Mouse (Mus musculus): ENCODE measurements at regions not wholly inside any gene's neighbourhood (a gene's known extent, or its start where the extent isn't known, plus 50 kb on each side); places are given as distances from the start of the nearest gene placed in this dataset.

DNA sequence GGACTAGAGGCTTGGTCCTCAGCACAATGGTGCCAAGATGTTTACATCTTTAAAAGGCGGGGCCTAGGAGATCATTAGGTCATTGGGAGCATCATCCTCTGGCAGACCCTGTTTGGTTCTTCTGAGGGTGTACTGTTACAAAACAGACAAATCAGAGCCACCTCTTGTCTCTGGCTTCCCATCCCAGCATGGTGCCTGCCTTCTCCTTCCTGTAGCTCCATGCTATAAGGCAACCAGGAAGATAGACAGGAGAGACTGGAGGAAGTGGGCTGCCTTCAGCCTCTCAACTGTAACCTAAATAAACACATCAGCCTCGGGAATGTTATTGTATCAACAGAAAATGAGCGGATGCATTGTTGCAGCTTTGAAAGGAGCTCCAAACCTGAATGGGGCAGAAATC, 529.8 kb upstream of the Gm765 start:
- TF ChIP-seq CTCF (conservative IDR thresholded peaks at IDR 0.05 in 1 of 2, IDR thresholded peaks at IDR 0.05 in 1 of 2; ENCODE audit: low read depth in 2 of 2, low read length in 2 of 2) (no peak), GABPA (IDR thresholded peaks at IDR 0.05; ENCODE audit: insufficient replicate concordance, low read depth, low read length) (no peak), JUN (IDR thresholded peaks at IDR 0.05; ENCODE audit: insufficient read depth, low read depth, low read length) (no peak), POLR2AphosphoS2 (IDR thresholded peaks at IDR 0.05; ENCODE audit: low read depth, low read length) (no peak), EP300 (IDR thresholded peaks at IDR 0.05; ENCODE audit: low read length) (no peak), CHD2 (IDR thresholded peaks at IDR 0.05; ENCODE audit: low read length) (no peak)

Measured in CH12.LX (cell line).